Mouse (Mus musculus) left cerebral cortex, postnatal 25 days (tissue): ENCODE measurements around the gene Stk36. TPM values are rescaled to one million over a fixed set of nuclear protein-coding genes. Genes with fewer than 3 reads are reported as not detected.

ENCODE experiments used
- DNase-seq, 2 experiments: peaks; one replicate each; pipeline ENCODE4 v3.0.0; 2022; ENCODE audit warnings: low spot score in 2 of 2, mixed read lengths in 1 of 2
- intact Hi-C: fragments of 180-260 bp; cut with DNase I; formaldehyde crosslinking; loops from one replicate; pipeline ENCODE4 v1.15.1; 2025
- microRNA-seq, 2 experiments: library from miRNA; unstranded; fragments of <30 nt; microRNA quantifications; one replicate each; pipeline ENCODE4 v1.2.0; 2022
- total RNA-seq, 2 experiments: library from RNA; stranded (reverse); gene quantifications; 2 replicates each; pipeline ENCODE4 v1.2.3; 2021

Stk36 gene
- total RNA-seq, 2 experiments from 2014 or later: 3.8 to 4.3 TPM

GRCm38 (mm10) chr1:74662253-74662865 is 61.1 kb downstream of the Stk36 start:
- DNase-seq: peak in 1 of 2 experiments; percentile 2
- intact Hi-C loops: loop anchor here (10.0 kb wide), 1 partner anchor 58 kb away; the partner anchor contains the start of genes Rnf25 and Stk36

DNA sequence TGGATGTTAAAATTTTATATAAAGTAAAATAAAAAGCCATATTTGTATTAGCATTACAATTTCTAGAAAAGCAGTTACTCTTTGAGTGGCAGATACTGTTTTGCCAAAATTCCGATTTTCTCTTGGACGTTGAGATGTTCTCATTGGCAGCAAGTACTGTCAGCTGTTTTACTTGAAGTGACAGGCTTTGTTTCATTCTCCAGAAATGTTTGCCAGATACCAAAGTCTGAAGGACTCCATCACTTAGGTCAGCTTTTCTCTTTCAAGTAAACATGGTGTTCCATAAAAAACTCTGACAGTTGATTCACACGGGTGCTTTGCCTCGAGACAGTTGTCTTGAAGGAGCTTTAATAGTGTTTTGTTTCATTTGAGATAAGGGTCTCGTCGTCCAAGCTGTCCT is 63.9 kb downstream of the Stk36 start:
- no peak for DNase-seq
- intact Hi-C loops: loop anchor here (10.0 kb wide), 1 partner anchor 60 kb away; the partner anchor contains the start of genes Rnf25 and Stk36

DNA sequence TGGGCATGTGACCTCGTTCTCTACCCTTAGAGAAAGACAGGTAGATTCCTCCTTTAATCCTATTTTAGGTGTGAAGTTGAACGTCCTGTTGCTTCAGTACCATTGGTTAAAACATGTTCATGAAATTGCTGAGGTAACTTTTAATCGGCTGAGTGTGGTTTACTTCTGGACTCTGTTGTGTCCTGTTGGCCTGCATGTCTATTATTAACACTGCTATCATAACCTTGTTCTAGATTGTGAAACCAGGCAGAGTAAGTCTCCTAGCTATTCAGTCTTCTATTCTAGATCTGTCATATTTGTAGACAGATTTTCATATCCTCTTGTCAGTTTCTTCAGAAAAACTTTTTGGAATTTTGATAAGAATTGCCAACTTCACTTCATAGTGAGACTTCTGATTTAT is 67.1 kb downstream of the Stk36 start:
- intact Hi-C loops: loop anchor here (10.0 kb wide), 1 partner anchor 64 kb away; the partner anchor contains the start of genes Rnf25 and Stk36
- DNase-seq: no peak

GRCm38 (mm10) chr1:74672731-74673130 is 71.5 kb downstream of the Stk36 start:
- intact Hi-C loops: no loop called here

GRCm38 (mm10) chr1:74676863-74677262 is 75.6 kb downstream of the Stk36 start:
- no peak for DNase-seq
- intact Hi-C loops: no loop called here

More at GRCm38 (mm10) chr1:74672731-74673130, 71.5 kb downstream of the Stk36 start:
- no peak for DNase-seq

DNA sequence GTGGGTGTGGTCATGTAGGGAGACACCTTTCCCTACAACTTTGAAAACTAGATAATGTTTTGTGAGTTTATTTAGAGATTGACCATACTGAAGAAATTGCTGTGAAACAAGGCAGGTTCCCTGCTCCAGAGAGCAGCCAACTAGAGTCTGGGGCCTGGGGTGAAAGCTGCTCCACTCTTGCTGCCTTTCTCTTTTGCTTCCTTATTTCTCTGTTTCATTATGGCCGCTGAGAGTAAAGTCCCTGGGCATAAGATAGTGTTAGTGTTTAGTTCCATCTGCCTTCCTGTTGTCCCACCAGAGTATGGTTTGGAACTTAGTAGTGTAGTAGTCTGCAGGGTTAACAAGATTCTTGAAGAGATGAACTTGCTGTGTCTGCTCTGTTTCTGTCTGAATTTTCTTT is 76.6 kb downstream of the Stk36 start:
- no peak for DNase-seq
- intact Hi-C loops: no loop called here

Small RNA genes within 50 kb of the gene (microRNA-seq; reads per million reads assigned to microRNA genes)
- gene Gm25035: 0 reads per million in 2 experiments

Other genes starting within 250 kb of the Stk36 start
- gene Catip, start 239.3 kb upstream of the Stk36 start, total RNA-seq: under 1 TPM; 0.55 to 0.80 TPM
- gene Slc11a1, start 226.2 kb upstream of the Stk36 start, total RNA-seq: 1 to 10 TPM; 3.3 to 4.1 TPM
- gene Ctdsp1, start 209.9 kb upstream of the Stk36 start, total RNA-seq: 10 to 100 TPM; 22.5 to 27.1 TPM
- gene Vil1, start 192.1 kb upstream of the Stk36 start, total RNA-seq: under 1 TPM; 0.39 to 0.96 TPM
- gene Cnot9, start 95.4 kb upstream of the Stk36 start, total RNA-seq: 10 to 100 TPM; 27.5 to 30.4 TPM
- gene Plcd4, start 58.6 kb upstream of the Stk36 start, total RNA-seq: 10 to 100 TPM; 11.3 to 13.3 TPM
- gene Usp37, start 57.2 kb upstream of the Stk36 start, total RNA-seq: 10 to 100 TPM; 23.2 to 27.0 TPM
- 10 to 100 TPM; 27.5 to 29.7 TPM for gene Zfp142, start 13.2 kb upstream of the Stk36 start, total RNA-seq
- 10 to 100 TPM; 24.3 to 26.8 TPM for gene Bcs1l, start 13.2 kb upstream of the Stk36 start, total RNA-seq
- gene Rnf25, start within 50 bp of the Stk36 start, total RNA-seq: 10 to 100 TPM; 54.9 to 65.2 TPM
- 10 to 100 TPM; 20.2 to 20.5 TPM for gene Ttll4, start 60.3 kb downstream of the Stk36 start, total RNA-seq
- gene Cyp27a1, start 112.1 kb downstream of the Stk36 start, total RNA-seq: 1 to 10 TPM; 2.6 to 2.9 TPM
- not detected for gene Prkag3, start 147.8 kb downstream of the Stk36 start, total RNA-seq
- 1 to 10 TPM; 2.2 to 3.5 TPM for gene Wnt6, start 170.4 kb downstream of the Stk36 start, total RNA-seq
- 1 to 10 TPM; 6.6 to 9.4 TPM for gene Wnt10a, start 190.1 kb downstream of the Stk36 start, total RNA-seq